Mouse (Mus musculus) neural tube, embryonic 12.5 days (tissue): ENCODE measurements around the gene Gm45213. TPM values are rescaled to one million over a fixed set of nuclear protein-coding genes. Genes with fewer than 3 reads are reported as not detected.

ENCODE experiments used
- ATAC-seq: fragments of 200-750 bp; cut with Nextera tagmentation; 2 replicates; pipeline ENCODE4 v1.8.0; 2017; ENCODE audit warnings: low read depth, mild to moderate bottlenecking, moderate TSS enrichment, moderate library complexity; ENCODE audit not compliant: low FRiP score
- H3K27ac ChIP-seq: fragments of 300-500 bp; sonication (generic); 2 replicates; pipeline ENCODE4 v1.5.1; 2016
- H3K27me3 ChIP-seq: fragments of 300-500 bp; sonication (generic); replicated peaks from 2 replicates; pipeline ENCODE4 v1.6.1; 2016; ENCODE audit warnings: mild to moderate bottlenecking
- H3K36me3 ChIP-seq: fragments of 300-500 bp; sonication (generic); 2 replicates; pipeline ENCODE4 v1.6.1; 2016; ENCODE audit warnings: mild to moderate bottlenecking
- H3K4me1 ChIP-seq: fragments of 300-500 bp; sonication (generic); 2 replicates; pipeline ENCODE4 v1.6.1; 2016
- H3K4me2 ChIP-seq: fragments of 300-500 bp; sonication (generic); replicated peaks from 2 replicates; pipeline ENCODE4 v1.6.1; 2016; ENCODE audit warnings: mild to moderate bottlenecking
- H3K4me3 ChIP-seq: fragments of 300-500 bp; sonication (generic); 2 replicates; pipeline ENCODE4 v1.5.1; 2016
- H3K9ac ChIP-seq: fragments of 300-500 bp; sonication (generic); 2 replicates; pipeline ENCODE4 v1.6.1; 2016; ENCODE audit warnings: mild to moderate bottlenecking
- H3K9me3 ChIP-seq: fragments of 300-500 bp; sonication (generic); 2 replicates; pipeline ENCODE4 v1.6.1; 2016; ENCODE audit warnings: mild to moderate bottlenecking
- WGBS: fragments of 180-500 bp; shearing (Covaris S2); methylation state at CpG from one replicate; pipeline ENCODE4 v1.1.7; 2016; 5-methylcytosine and 5-hydroxymethylcytosine counted together
- polyA plus RNA-seq: library from polyadenylated mRNA; unstranded; fragments of >200 nt; fragmentation: Nextera tagmentation; extraction: Ambion mirVana; gene quantifications from 2 replicates; pipeline ENCODE4 v1.2.1, GENCODE M21; 2016

Gm45213 gene
- polyA plus RNA-seq: not detected in 2 replicates

GRCm38 (mm10) chr7:66043552-66044459 lies at the start of gene Gm45213:
Gm45213 (plus strand) TSS chr7:66043602.
- H3K36me3 ChIP-seq: no peaks in the 10 kb centered on the region
- no peaks in the 10 kb centered on the region; the same call in 1 of the 2 replicates for H3K27me3 ChIP-seq
- 74% methylated on average over 10 of the region's 10 CpGs for WGBS
- no peak within 1 kb of the TSS for H3K4me3 ChIP-seq
- H3K9me3 ChIP-seq: no peaks in the 10 kb centered on the region
- H3K4me2 ChIP-seq: no peak within 1 kb of the TSS
- no peak for ATAC-seq
- H3K4me1 ChIP-seq: peaks cover 37% of the 10 kb centered on the region
- no peak within 1 kb of the TSS for H3K9ac ChIP-seq
- H3K27ac ChIP-seq: no peak within 1 kb of the TSS

GRCm38 (mm10) chr7:66001035-66001754 lies 42.2 kb upstream of the Gm45213 start:
- Histone ChIP-seq H3K9ac (no peak overlapping the region), H3K9me3 (peaks cover 4% of the 10 kb centered on the region), H3K4me1 (no peaks in the 10 kb centered on the region), H3K36me3 (no peaks in the 10 kb centered on the region), H3K27me3 (no peaks in the 10 kb centered on the region), H3K4me2 (no peak overlapping the region), H3K4me3 (no peak overlapping the region), H3K27ac (no peak overlapping the region)
- no peak for ATAC-seq
- WGBS: 90% methylated on average over 16 of the region's 16 CpGs

- Histone ChIP-seq H3K36me3 (no peaks in the 10 kb centered on the region), H3K27ac (no peak overlapping the region), H3K27me3 (no peaks in the 10 kb centered on the region), H3K9me3 (peaks cover 4% of the 10 kb centered on the region), H3K4me2 (no peak overlapping the region), H3K4me3 (no peak overlapping the region), H3K9ac (no peak overlapping the region), H3K4me1 (no peaks in the 10 kb centered on the region)
- WGBS: 78% methylated on average over 3 of the region's 3 CpGs
- ATAC-seq: no peak
Measured at GRCm38 (mm10) chr7:66001797-66002196, 41.6 kb upstream of the Gm45213 start.

- no peak for ATAC-seq
- WGBS: 93% methylated on average over 5 of the region's 5 CpGs
- H3K9me3 ChIP-seq: no peaks in the 10 kb centered on the region
- H3K4me2 ChIP-seq: no peak overlapping the region
- H3K27me3 ChIP-seq: no peaks in the 10 kb centered on the region
- H3K4me3 ChIP-seq: no peak overlapping the region
- no peaks in the 10 kb centered on the region for H3K4me1 ChIP-seq
- H3K9ac ChIP-seq: no peak overlapping the region
- H3K36me3 ChIP-seq: no peaks in the 10 kb centered on the region
- no peak overlapping the region for H3K27ac ChIP-seq
Measured at GRCm38 (mm10) chr7:66003447-66003846, 40.0 kb upstream of the Gm45213 start.

- Histone ChIP-seq H3K4me3 (no peak overlapping the region), H3K9me3 (no peaks in the 10 kb centered on the region), H3K9ac (no peak overlapping the region), H3K27ac (no peak overlapping the region), H3K4me1 (no peaks in the 10 kb centered on the region), H3K27me3 (no peaks in the 10 kb centered on the region), H3K4me2 (no peak overlapping the region), H3K36me3 (no peaks in the 10 kb centered on the region)
- 69% methylated on average over 13 of the region's 13 CpGs for WGBS
- ATAC-seq: no peak
Measured at GRCm38 (mm10) chr7:66003865-66004638, 39.4 kb upstream of the Gm45213 start.

- H3K9me3 ChIP-seq: no peaks in the 10 kb centered on the region
- H3K27ac ChIP-seq: no peak overlapping the region
- no peaks in the 10 kb centered on the region for H3K4me1 ChIP-seq
- H3K4me3 ChIP-seq: no peak overlapping the region
- H3K9ac ChIP-seq: no peak overlapping the region
- no peaks in the 10 kb centered on the region for H3K36me3 ChIP-seq
- no peak overlapping the region for H3K4me2 ChIP-seq
- no peak for ATAC-seq
- WGBS: 90% methylated on average over 10 of the region's 10 CpGs
- H3K27me3 ChIP-seq: no peaks in the 10 kb centered on the region
Measured at GRCm38 (mm10) chr7:66005066-66005465, 38.3 kb upstream of the Gm45213 start.

GRCm38 (mm10) chr7:66008161-66008891 lies 35.1 kb upstream of the Gm45213 start:
- Histone ChIP-seq H3K4me1 (no peaks in the 10 kb centered on the region), H3K4me2 (no peak overlapping the region), H3K9me3 (no peaks in the 10 kb centered on the region), H3K27ac (no peak overlapping the region), H3K4me3 (no peak overlapping the region), H3K36me3 (no peaks in the 10 kb centered on the region), H3K9ac (no peak overlapping the region), H3K27me3 (no peaks in the 10 kb centered on the region)
- WGBS: 89% methylated on average over 11 of the region's 11 CpGs
- ATAC-seq: no peak

GRCm38 (mm10) chr7:66008892-66009273 lies 34.5 kb upstream of the Gm45213 start:
- Histone ChIP-seq H3K27me3 (no peaks in the 10 kb centered on the region), H3K27ac (no peak overlapping the region), H3K4me1 (no peaks in the 10 kb centered on the region), H3K36me3 (no peaks in the 10 kb centered on the region), H3K9me3 (no peaks in the 10 kb centered on the region), H3K4me3 (no peak overlapping the region), H3K4me2 (no peak overlapping the region), H3K9ac (no peak overlapping the region)
- no peak for ATAC-seq
- 91% methylated on average over 16 of the region's 16 CpGs for WGBS

GRCm38 (mm10) chr7:66010518-66010917 lies 32.9 kb upstream of the Gm45213 start:
- no peaks in the 10 kb centered on the region for H3K9me3 ChIP-seq
- no peaks in the 10 kb centered on the region for H3K4me1 ChIP-seq
- H3K36me3 ChIP-seq: no peaks in the 10 kb centered on the region
- no peaks in the 10 kb centered on the region for H3K27me3 ChIP-seq
- H3K9ac ChIP-seq: no peak overlapping the region
- H3K4me3 ChIP-seq: no peak overlapping the region
- H3K4me2 ChIP-seq: no peak overlapping the region
- ATAC-seq: no peak
- 76% methylated on average over 6 of the region's 6 CpGs for WGBS
- no peak overlapping the region for H3K27ac ChIP-seq

GRCm38 (mm10) chr7:66027747-66028146 lies 15.7 kb upstream of the Gm45213 start:
- no peak overlapping the region for H3K9ac ChIP-seq
- H3K27me3 ChIP-seq: no peaks in the 10 kb centered on the region
- peaks cover 7% of the 10 kb centered on the region; the same call in 1 of the 2 replicates for H3K4me1 ChIP-seq
- no peak overlapping the region for H3K4me2 ChIP-seq
- ATAC-seq: no peak
- no peaks in the 10 kb centered on the region for H3K36me3 ChIP-seq
- no peaks in the 10 kb centered on the region for H3K9me3 ChIP-seq
- H3K4me3 ChIP-seq: no peak overlapping the region
- H3K27ac ChIP-seq: no peak overlapping the region
- 86% methylated on average over 2 of the region's 2 CpGs for WGBS

GRCm38 (mm10) chr7:66028766-66029512 lies 14.5 kb upstream of the Gm45213 start:
- Histone ChIP-seq H3K4me2 (no peak overlapping the region), H3K9ac (no peak overlapping the region), H3K27ac (no peak overlapping the region), H3K36me3 (no peaks in the 10 kb centered on the region), H3K4me1 (peaks cover 7% of the 10 kb centered on the region; the same call in 1 of the 2 replicates), H3K4me3 (no peak overlapping the region), H3K9me3 (no peaks in the 10 kb centered on the region), H3K27me3 (no peaks in the 10 kb centered on the region)
- no peak for ATAC-seq
- WGBS: 51% methylated on average over 6 of the region's 6 CpGs
